Mouse (Mus musculus): Measurements from ENCODE around the gene Gm49403. TPM values are rescaled to one million over a fixed set of nuclear protein-coding genes. Genes with fewer than 3 reads are reported as not detected.
A peak's percentile ranks its signal among the peaks of the same experiment; 100 is the strongest.

The Gm49403 gene
- total and polyA plus RNA-seq, 2 experiments from 2014 or later: not detected

DNA sequence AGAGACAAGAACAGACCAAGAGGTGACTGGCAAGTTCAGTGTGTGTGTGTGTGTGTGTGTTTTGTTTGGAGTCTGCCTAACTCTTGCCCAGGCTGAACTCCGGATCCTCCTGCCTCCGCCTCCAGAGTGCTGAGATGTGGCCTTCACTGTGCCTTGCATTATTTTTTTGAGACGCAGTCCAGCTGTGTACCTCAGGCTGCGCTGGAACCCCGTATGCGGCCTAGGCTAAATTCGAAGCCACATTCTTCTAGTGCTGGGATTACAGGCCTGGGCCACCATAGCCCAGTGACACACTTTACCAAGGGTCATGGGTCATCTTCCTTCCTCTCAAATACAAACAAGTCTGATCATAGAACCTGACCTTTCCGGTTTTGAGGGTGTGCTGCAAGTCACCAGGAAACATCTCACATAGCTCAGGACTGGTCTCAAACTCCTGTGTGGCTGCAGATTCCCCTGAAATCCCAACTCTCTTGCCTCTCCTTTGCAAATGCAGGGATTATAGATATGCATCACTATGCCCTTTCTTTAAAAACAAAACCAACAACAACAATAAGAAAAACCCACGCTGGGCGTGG, 11.4 kb upstream of the Gm49403 start:
- DNase-seq (ENCODE audit: low spot score) (no peak), ATAC-seq (ENCODE audit: insufficient read depth, low read depth) (no peak)
- WGBS: 64% methylated on average over 10 of the region's 10 CpGs
- Histone ChIP-seq H3K27me3 (ENCODE audit: control insufficient read depth, insufficient read depth, low read length) (no peaks in the 10 kb centered on the region), H3K4me3 (ENCODE audit: low read depth, low read length) (peak overlapping the region; percentile 71), H3K9ac (replicated peaks; ENCODE audit: low read depth, low read length) (peak overlapping the region; percentile 92), H3K4me1 (ENCODE audit: control insufficient read depth, insufficient read depth) (no peaks in the 10 kb centered on the region; the same call in 1 of the 2 replicates), H3K9me3 (replicated peaks; ENCODE audit: control insufficient read depth, low read length) (no peaks in the 10 kb centered on the region), H3K27ac (ENCODE audit: low read depth) (peak overlapping the region; percentile 82), H3K4me2 (ENCODE audit: low read depth, low read length) (peak overlapping the region; percentile 79), H3K36me3 (replicated peaks; ENCODE audit: control insufficient read depth, insufficient read depth, low read length) (peaks cover 38% of the 10 kb centered on the region)
- no peak for TF ChIP-seq EP300 (IDR thresholded peaks at IDR 0.05; ENCODE audit: low read depth)
- TF ChIP-seq CTCF (IDR thresholded peaks at IDR 0.05; ENCODE audit: low read depth): no peak

DNA sequence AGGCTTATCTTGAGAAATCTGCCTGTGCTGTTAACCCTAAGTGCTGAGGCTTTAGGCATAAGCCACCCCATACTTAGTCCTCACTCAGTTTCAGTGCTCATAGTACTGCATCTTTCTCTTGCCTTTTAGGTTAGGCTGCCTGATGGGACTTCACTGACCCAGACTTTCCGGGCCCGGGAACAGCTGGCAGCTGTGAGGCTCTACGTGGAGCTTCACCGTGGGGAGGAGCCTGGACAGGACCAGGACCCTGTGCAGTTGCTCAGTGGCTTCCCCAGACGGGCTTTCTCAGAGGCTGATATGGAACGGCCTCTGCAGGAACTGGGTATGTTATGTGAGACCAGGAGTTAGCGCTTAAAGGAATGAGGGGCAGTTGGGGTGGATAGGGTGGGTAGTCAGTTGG, 8.7 kb upstream of the Gm49403 start:
- Histone ChIP-seq H3K36me3 (replicated peaks; ENCODE audit: control insufficient read depth, insufficient read depth, low read length) (peaks cover 43% of the 10 kb centered on the region), H3K27ac (ENCODE audit: low read depth) (no peak overlapping the region), H3K4me2 (ENCODE audit: low read depth, low read length) (no peak overlapping the region), H3K4me3 (ENCODE audit: low read depth, low read length) (no peak overlapping the region), H3K9ac (replicated peaks; ENCODE audit: low read depth, low read length) (no peak overlapping the region), H3K9me3 (replicated peaks; ENCODE audit: control insufficient read depth, low read length) (no peaks in the 10 kb centered on the region), H3K4me1 (ENCODE audit: control insufficient read depth, insufficient read depth) (peaks cover 3% of the 10 kb centered on the region), H3K27me3 (ENCODE audit: control insufficient read depth, insufficient read depth, low read length) (no peaks in the 10 kb centered on the region)
- TF ChIP-seq EP300 (IDR thresholded peaks at IDR 0.05; ENCODE audit: low read depth) (no peak), CTCF (IDR thresholded peaks at IDR 0.05; ENCODE audit: low read depth) (no peak)
- WGBS: 87% methylated on average over 7 of the region's 7 CpGs
- ATAC-seq (ENCODE audit: insufficient read depth, low read depth): no peak
- DNase-seq (ENCODE audit: low spot score): no peak

DNA sequence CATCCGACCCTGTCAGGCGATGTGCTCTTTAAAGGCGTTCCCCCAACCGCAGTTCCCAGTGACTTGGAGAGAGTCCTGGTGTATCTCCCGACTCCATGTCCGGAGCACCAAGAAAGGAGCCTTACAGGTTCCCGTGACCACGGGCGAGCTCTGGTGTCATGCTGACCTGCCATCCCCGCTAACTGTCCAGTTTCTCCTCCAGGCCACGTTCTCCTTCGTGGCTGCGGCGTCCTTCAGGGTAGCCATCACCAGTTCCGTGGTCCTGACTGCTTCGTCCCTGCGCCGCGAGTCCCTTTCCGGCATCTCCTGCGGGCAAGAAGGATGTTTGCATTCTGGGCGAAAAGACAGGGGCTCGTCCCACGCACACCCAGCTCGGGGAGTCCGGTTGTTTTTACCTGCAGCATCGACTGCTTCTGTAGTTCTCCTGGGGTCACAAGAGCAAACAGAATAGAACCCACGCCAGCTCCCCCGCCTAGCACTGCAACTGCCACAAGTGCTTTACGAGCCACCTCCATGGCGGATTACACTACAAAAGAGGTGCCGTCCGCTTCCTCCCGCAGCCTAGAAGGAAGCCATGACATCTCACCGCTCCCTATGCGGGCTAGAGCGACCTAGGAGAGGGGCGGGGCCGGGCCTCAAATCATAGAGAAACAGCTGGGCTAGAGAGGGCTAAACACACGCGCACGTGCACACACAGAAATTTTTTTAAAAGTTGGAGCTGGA, 3.3 kb upstream of the Gm49403 start, which contains the start of gene Uqcc3:
TSS of gene Uqcc3 (minus strand) at position 613 of the 723 bp plus-strand sequence.
- Histone ChIP-seq H3K4me1 (ENCODE audit: control insufficient read depth, insufficient read depth) (peaks cover 3% of the 10 kb centered on the region), H3K36me3 (replicated peaks; ENCODE audit: control insufficient read depth, insufficient read depth, low read length) (peaks cover 21% of the 10 kb centered on the region), H3K9me3 (replicated peaks; ENCODE audit: control insufficient read depth, low read length) (no peaks in the 10 kb centered on the region), H3K4me2 (ENCODE audit: low read depth, low read length) (peak within 1 kb of the TSS; percentile 93), H3K27me3 (ENCODE audit: control insufficient read depth, insufficient read depth, low read length) (no peaks in the 10 kb centered on the region), H3K4me3 (ENCODE audit: low read depth, low read length) (peak within 1 kb of the TSS; percentile 72), H3K27ac (ENCODE audit: low read depth) (peak within 1 kb of the TSS; percentile 79), H3K9ac (replicated peaks; ENCODE audit: low read depth, low read length) (peak within 1 kb of the TSS; percentile 75)
- DNase-seq (ENCODE audit: low spot score) (peak; percentile 90), ATAC-seq (ENCODE audit: insufficient read depth, low read depth) (peak; percentile 98)
- TF ChIP-seq EP300 (IDR thresholded peaks at IDR 0.05; ENCODE audit: low read depth) (no peak), CTCF (IDR thresholded peaks at IDR 0.05; ENCODE audit: low read depth) (no peak)
- WGBS: under 1% methylated on average over 42 of the region's 42 CpGs

DNA sequence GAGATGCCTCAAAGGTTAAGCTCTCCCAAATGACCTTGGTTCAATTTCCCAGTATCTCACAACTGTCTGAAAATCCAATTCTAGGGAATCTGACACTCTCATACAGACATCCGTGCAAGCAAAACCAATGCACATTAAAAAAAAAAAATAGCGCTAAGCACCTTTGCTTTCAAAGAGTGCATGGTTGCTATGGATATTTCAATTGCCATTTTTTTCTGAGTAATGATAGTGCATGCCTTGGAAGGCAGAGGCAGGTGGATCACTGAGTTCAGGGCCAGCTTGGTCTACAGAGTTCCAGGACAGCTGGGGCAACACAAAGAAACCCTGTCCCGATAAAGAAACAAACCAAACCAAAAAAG, 2.7 kb upstream of the Gm49403 start:
- DNase-seq (ENCODE audit: low spot score): no peak
- Histone ChIP-seq H3K9me3 (replicated peaks; ENCODE audit: control insufficient read depth, low read length) (no peaks in the 10 kb centered on the region), H3K4me2 (ENCODE audit: low read depth, low read length) (peak overlapping the region; percentile 93), H3K9ac (replicated peaks; ENCODE audit: low read depth, low read length) (no peak overlapping the region), H3K4me3 (ENCODE audit: low read depth, low read length) (peak overlapping the region; percentile 72), H3K27ac (ENCODE audit: low read depth) (peak overlapping the region; percentile 20; the same call in 1 of the 2 replicates), H3K36me3 (replicated peaks; ENCODE audit: control insufficient read depth, insufficient read depth, low read length) (peaks cover 16% of the 10 kb centered on the region), H3K27me3 (ENCODE audit: control insufficient read depth, insufficient read depth, low read length) (no peaks in the 10 kb centered on the region), H3K4me1 (ENCODE audit: control insufficient read depth, insufficient read depth) (peaks cover 3% of the 10 kb centered on the region)
- ATAC-seq (ENCODE audit: insufficient read depth, low read depth): no peak
- 15% methylated on average over 3 of the region's 3 CpGs for WGBS
- no peak for TF ChIP-seq EP300 (IDR thresholded peaks at IDR 0.05; ENCODE audit: low read depth)
- no peak for TF ChIP-seq CTCF (IDR thresholded peaks at IDR 0.05; ENCODE audit: low read depth)

DNA sequence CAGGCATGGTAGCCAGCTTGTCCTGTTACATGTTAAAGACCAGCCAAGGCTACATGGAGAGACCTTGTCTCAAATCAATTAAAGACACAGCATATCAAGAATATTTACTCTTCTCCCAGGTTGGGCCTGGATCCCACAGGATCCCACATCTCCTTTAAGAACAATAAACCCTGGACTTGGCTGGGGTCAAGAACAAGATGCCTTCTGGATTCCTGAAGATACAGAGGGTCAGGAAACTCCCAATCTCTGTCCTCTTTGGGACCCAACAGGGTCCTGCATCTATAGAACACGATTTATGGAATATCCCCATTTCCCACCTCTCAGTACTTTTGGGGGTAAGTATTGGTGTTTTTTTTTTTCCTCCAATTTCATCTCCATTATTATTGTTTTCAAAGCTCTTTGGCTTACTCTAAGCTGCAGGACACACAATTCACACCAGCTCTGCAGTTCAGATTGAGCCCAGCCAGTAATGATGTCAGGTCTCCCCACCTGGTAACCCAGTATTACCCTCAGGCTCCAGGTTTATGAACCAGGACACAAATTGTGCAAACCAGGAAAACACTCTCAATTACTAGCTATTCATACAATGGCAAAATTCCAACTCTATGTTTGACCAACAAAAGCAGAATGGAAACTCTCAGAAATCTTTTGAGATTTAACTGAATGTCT, 3.3 kb downstream of the Gm49403 start:
- TF ChIP-seq CTCF (IDR thresholded peaks at IDR 0.05; ENCODE audit: low read depth): no peak
- Histone ChIP-seq H3K9ac (replicated peaks; ENCODE audit: low read depth, low read length) (no peak overlapping the region), H3K4me2 (ENCODE audit: low read depth, low read length) (no peak overlapping the region), H3K27ac (ENCODE audit: low read depth) (no peak overlapping the region), H3K36me3 (replicated peaks; ENCODE audit: control insufficient read depth, insufficient read depth, low read length) (no peaks in the 10 kb centered on the region; the same call in 1 of the 2 replicates), H3K4me3 (ENCODE audit: low read depth, low read length) (no peak overlapping the region), H3K9me3 (replicated peaks; ENCODE audit: control insufficient read depth, low read length) (no peaks in the 10 kb centered on the region), H3K27me3 (ENCODE audit: control insufficient read depth, insufficient read depth, low read length) (no peaks in the 10 kb centered on the region), H3K4me1 (ENCODE audit: control insufficient read depth, insufficient read depth) (peaks cover 5% of the 10 kb centered on the region; the same call in 1 of the 2 replicates)
- ATAC-seq (ENCODE audit: insufficient read depth, low read depth): no peak
- no peak for DNase-seq (ENCODE audit: low spot score)
- 70% methylated on average over 1 of the region's 1 CpGs for WGBS

All from heart, postnatal 0 days (tissue).